Mouse (Mus musculus) layer of hippocampus, postnatal 10 days (tissue): ENCODE measurements at regions not wholly inside any gene's neighbourhood (a gene's known extent, or its start where the extent isn't known, plus 50 kb on each side); places are given as distances from the start of the nearest gene placed in this dataset.
A peak's percentile ranks its signal among the peaks of the same experiment; 100 is the strongest.
"Not testable (repeated sequence)": the region's sequence is repeated elsewhere in the genome, so short reads cannot be mapped to it uniquely, and the experiment has no call there.

ENCODE experiments used
- DNase-seq, 2 experiments: peaks; one replicate each; pipeline ENCODE4 v3.0.0; 2021; ENCODE audit warnings: low spot score in 2 of 2

GRCm38 (mm10) chr2:107117564-107117963 is 58.1 kb upstream of the Fshb start:
- no peak for DNase-seq

- DNase-seq: no peak
Measured at GRCm38 (mm10) chr2:107118711-107119474, 59.4 kb upstream of the Fshb start.

- DNase-seq: no peak
Measured at GRCm38 (mm10) chr2:107119697-107120096, 60.2 kb upstream of the Fshb start.

- DNase-seq: no peak
Measured at GRCm38 (mm10) chr2:107133186-107133585, 73.7 kb upstream of the Fshb start.

GRCm38 (mm10) chr2:107149317-107149716 is 89.9 kb upstream of the Fshb start:
- DNase-seq: no peak

GRCm38 (mm10) chr2:107149851-107150250 is 90.4 kb upstream of the Fshb start:
- DNase-seq: no peak

- no peak for DNase-seq
Measured at GRCm38 (mm10) chr2:107150373-107150772, 90.9 kb upstream of the Fshb start.

GRCm38 (mm10) chr2:107151878-107152277 is 92.4 kb upstream of the Fshb start:
- DNase-seq: no peak

GRCm38 (mm10) chr2:107158836-107159402 is 99.5 kb upstream of the Fshb start:
- not testable (repeated sequence) for DNase-seq

GRCm38 (mm10) chr2:107175721-107176120 is 114.7 kb upstream of the Kcna4 start:
- peak in 1 of 2 experiments; percentile 11 for DNase-seq

GRCm38 (mm10) chr2:107183066-107183465 is 107.4 kb upstream of the Kcna4 start:
- DNase-seq: no peak

GRCm38 (mm10) chr2:107184864-107185263 is 105.6 kb upstream of the Kcna4 start:
- DNase-seq: no peak

GRCm38 (mm10) chr2:107201856-107202473 is 88.5 kb upstream of the Kcna4 start:
- DNase-seq: no peak

GRCm38 (mm10) chr2:107202474-107202858 is 88.0 kb upstream of the Kcna4 start:
- DNase-seq: peak; percentile 5 to 19

- no peak for DNase-seq
Measured at GRCm38 (mm10) chr2:107221544-107221943, 68.9 kb upstream of the Kcna4 start.

GRCm38 (mm10) chr2:107224679-107225078 is 65.8 kb upstream of the Kcna4 start:
- no peak for DNase-seq

GRCm38 (mm10) chr2:107227486-107227885 is 63.0 kb upstream of the Kcna4 start:
- no peak for DNase-seq

GRCm38 (mm10) chr2:107228287-107228686 is 62.2 kb upstream of the Kcna4 start:
- no peak for DNase-seq

GRCm38 (mm10) chr2:107231680-107232079 is 58.8 kb upstream of the Kcna4 start:
- no peak for DNase-seq

- no peak for DNase-seq
Measured at GRCm38 (mm10) chr2:107232885-107233284, 57.6 kb upstream of the Kcna4 start.
